Mouse (Mus musculus) liver, adult 2 months (tissue): ENCODE results near the gene Zbtb7a.

ENCODE experiments used
- CTCF ChIP-seq: fragments of 200-500 bp; IDR thresholded peaks from 2 replicates; pipeline ENCODE4 v1.5.1; 2011; ENCODE audit warnings: low read depth, low read length, control low read depth
- POLR2A ChIP-seq: fragments of 200-500 bp; IDR thresholded peaks from 2 replicates; pipeline ENCODE4 v1.6.1; 2011; ENCODE audit warnings: low read length, control low read depth; ENCODE audit not compliant: insufficient read depth; ENCODE audit errors: extremely low read depth

- TF ChIP-seq POLR2A: no peak
- TF ChIP-seq CTCF: no peak
Observed at GRCm38 (mm10) chr10:81145307-81145706, 10.3 kb downstream of the Zbtb7a start.
